Mouse (Mus musculus) myocyte (in vitro differentiated cells): Measurements from ENCODE around the gene Pde4d. TPM values are rescaled to one million over a fixed set of nuclear protein-coding genes. Genes with fewer than 3 reads are reported as not detected.

Experiments
- H3K27me3 ChIP-seq: one replicate; pipeline ENCODE4 v1.6.1; 2011; ENCODE audit not compliant: control insufficient read depth, insufficient read depth, insufficient read length
- H3K36me3 ChIP-seq: one replicate; pipeline ENCODE4 v1.6.1; 2011; ENCODE audit not compliant: control insufficient read depth, insufficient read depth
- H3K4me2 ChIP-seq: one replicate; pipeline ENCODE4 v1.6.1; 2011; ENCODE audit warnings: low read depth, control low read depth
- H3K4me3 ChIP-seq: one replicate; pipeline ENCODE4 v1.5.1; 2011; ENCODE audit warnings: mild to moderate bottlenecking, control low read depth, moderate library complexity
- H3K79me2 ChIP-seq: one replicate; pipeline ENCODE4 v1.6.1; 2011; ENCODE audit not compliant: control insufficient read depth, insufficient read depth
- H3ac ChIP-seq: one replicate; pipeline ENCODE4 v1.6.1; 2011; ENCODE audit not compliant: control insufficient read depth, insufficient read length
- CEBPB ChIP-seq: IDR thresholded peaks from 2 replicates; pipeline ENCODE4 v1.6.1; 2011; ENCODE audit warnings: mild to moderate bottlenecking, moderate library complexity; ENCODE audit not compliant: poor library complexity, insufficient read depth, severe bottlenecking
- E2F4 ChIP-seq: IDR thresholded peaks from one replicate; pipeline ENCODE4 v1.6.1; 2011; ENCODE audit warnings: mild to moderate bottlenecking, control low read depth, moderate library complexity; ENCODE audit not compliant: insufficient read depth
- MAX ChIP-seq: IDR thresholded peaks from one replicate; pipeline ENCODE4 v1.6.1; 2011; ENCODE audit warnings: low read depth, mild to moderate bottlenecking, control low read depth
- MYOD1 ChIP-seq, 3 experiments: IDR thresholded peaks; one replicate each; pipeline ENCODE4 v1.6.1; 2011; ENCODE audit warnings: control low read depth in 2 of 3, low read depth in 2 of 3, mild to moderate bottlenecking in 2 of 3, moderate library complexity in 1 of 3; ENCODE audit not compliant: insufficient read length in 2 of 3, control insufficient read depth in 1 of 3
- MYOG ChIP-seq, 3 experiments: IDR thresholded peaks; one replicate each; pipeline ENCODE4 v1.6.1; 2011; ENCODE audit warnings: control low read depth in 2 of 3, low read depth in 2 of 3, mild to moderate bottlenecking in 2 of 3; ENCODE audit not compliant: insufficient read length in 2 of 3, control insufficient read depth in 1 of 3, insufficient read depth in 1 of 3
- POLR2A ChIP-seq: IDR thresholded peaks from one replicate; pipeline ENCODE4 v1.6.1; 2011; ENCODE audit warnings: low read depth, mild to moderate bottlenecking, control low read depth, moderate library complexity; ENCODE audit not compliant: insufficient read length
- POLR2AphosphoS2 ChIP-seq: IDR thresholded peaks from one replicate; pipeline ENCODE4 v1.6.1; 2011; ENCODE audit warnings: low read depth, control low read depth; ENCODE audit not compliant: insufficient read length
- REST ChIP-seq: IDR thresholded peaks from one replicate; pipeline ENCODE4 v1.6.1; 2011; ENCODE audit warnings: mild to moderate bottlenecking, control low read depth, moderate library complexity; ENCODE audit not compliant: insufficient read depth, insufficient read length
- SRF ChIP-seq: IDR thresholded peaks from one replicate; pipeline ENCODE4 v1.6.1; 2011; ENCODE audit warnings: low read depth; ENCODE audit not compliant: control insufficient read depth, insufficient read length
- TCF12 ChIP-seq: IDR thresholded peaks from one replicate; pipeline ENCODE4 v1.6.1; 2011; ENCODE audit warnings: mild to moderate bottlenecking, control low read depth; ENCODE audit not compliant: poor library complexity, insufficient read depth, severe bottlenecking
- TCF3 ChIP-seq: IDR thresholded peaks from one replicate; pipeline ENCODE4 v1.6.1; 2011; ENCODE audit warnings: low read depth, control low read depth; ENCODE audit not compliant: insufficient read length
- USF1 ChIP-seq: IDR thresholded peaks from one replicate; pipeline ENCODE4 v1.6.1; 2011; ENCODE audit warnings: low read depth, mild to moderate bottlenecking, control low read depth, moderate library complexity
- polyA plus RNA-seq: library from polyadenylated mRNA; unstranded; fragments of >200 nt; fragmentation: generic; extraction: Trizol; gene quantifications from one replicate; pipeline ENCODE4 v1.2.1, GENCODE M21; 2012; ENCODE audit warnings: missing spikeins

Pde4d gene
- polyA plus RNA-seq, 1 experiment: 8.2 TPM

DNA sequence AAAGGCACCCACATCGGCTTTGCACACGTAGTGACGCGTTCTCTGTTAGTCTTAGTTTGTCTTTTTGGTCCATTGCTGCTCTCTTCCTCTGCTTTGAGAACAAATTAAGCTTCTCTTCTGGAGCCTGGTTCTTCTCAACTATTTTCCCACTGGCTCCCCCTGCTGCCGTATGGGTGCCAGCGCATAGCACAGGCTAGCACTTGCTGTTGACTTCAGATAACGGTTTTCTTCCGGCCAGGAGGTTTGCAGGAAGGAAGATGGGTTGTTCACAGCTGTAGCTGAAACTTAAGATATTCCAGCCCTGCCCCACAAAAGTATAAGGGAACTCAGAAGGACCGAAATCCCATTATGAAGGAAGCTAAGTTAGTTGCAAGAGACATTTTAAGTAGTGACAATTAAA, 1457.9 kb downstream of the Pde4d start:
- no peak overlapping the region for H3ac ChIP-seq
- no peak overlapping the region for H3K4me2 ChIP-seq
- TF ChIP-seq CEBPB (no peak), E2F4 (no peak), TCF12 (no peak), MYOD1 (IDR thresholded peaks at IDR 0.05; ENCODE audit: control insufficient read depth in 1 of 3, insufficient read length in 2 of 3, low read depth in 2 of 3) (no peak), POLR2A (no peak), MYOG (IDR thresholded peaks at IDR 0.05; ENCODE audit: control insufficient read depth in 1 of 3, insufficient read depth in 1 of 3, insufficient read length in 2 of 3, low read depth in 2 of 3) (no peak), SRF (no peak), POLR2AphosphoS2 (no peak), MAX (no peak), TCF3 (no peak), USF1 (no peak), REST (no peak)
- peaks cover 21% of the 10 kb centered on the region for H3K79me2 ChIP-seq
- H3K27me3 ChIP-seq: no peaks in the 10 kb centered on the region
- no peaks in the 10 kb centered on the region for H3K36me3 ChIP-seq
- H3K4me3 ChIP-seq: no peak overlapping the region

DNA sequence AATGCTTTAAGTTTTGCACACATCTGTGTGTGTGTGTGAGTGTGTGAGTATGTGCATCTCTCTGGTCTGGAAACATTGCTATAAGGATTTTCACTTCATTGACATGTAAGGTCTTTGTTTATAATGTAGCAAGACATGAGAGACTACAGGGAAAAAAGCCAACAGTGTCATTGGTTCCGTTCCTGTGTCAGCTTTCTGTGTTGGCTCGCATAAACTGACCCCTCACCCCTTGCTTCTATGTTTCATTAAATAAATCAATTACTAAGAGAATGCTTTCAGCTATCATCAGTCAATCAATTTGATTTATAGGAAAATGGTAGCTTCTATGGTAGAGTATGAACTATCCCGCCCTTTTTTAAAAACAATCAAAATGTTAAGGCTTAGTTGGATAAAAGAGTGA, 1458.6 kb downstream of the Pde4d start:
- Histone ChIP-seq H3K79me2 (peaks cover 22% of the 10 kb centered on the region), H3K4me2 (no peak overlapping the region), H3ac (no peak overlapping the region), H3K4me3 (no peak overlapping the region), H3K36me3 (no peaks in the 10 kb centered on the region), H3K27me3 (no peaks in the 10 kb centered on the region)
- TF ChIP-seq TCF12: no peak

DNA sequence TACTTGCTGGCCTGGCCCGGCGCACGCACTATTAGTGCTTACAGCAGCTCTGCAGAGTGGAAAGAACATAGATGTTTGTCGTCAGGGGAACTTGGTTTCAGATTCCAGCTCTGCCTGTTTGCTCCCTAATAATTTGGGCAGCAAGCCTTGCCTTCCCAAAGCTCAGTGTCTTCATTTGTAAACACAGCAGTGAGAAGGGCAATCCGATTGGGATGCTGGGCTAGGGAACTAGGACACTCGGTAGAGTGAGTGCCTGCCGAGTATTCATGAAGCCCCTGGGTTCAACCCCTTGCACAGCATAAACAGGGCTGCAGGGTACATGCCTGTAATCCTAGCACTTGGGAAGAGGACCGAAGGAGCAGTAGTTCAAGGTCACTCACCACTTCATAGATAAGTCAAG, 1459.4 kb downstream of the Pde4d start:
- no peak overlapping the region for H3ac ChIP-seq
- H3K79me2 ChIP-seq: peaks cover 17% of the 10 kb centered on the region
- TF ChIP-seq MYOG (IDR thresholded peaks at IDR 0.05; ENCODE audit: control insufficient read depth in 1 of 3, insufficient read depth in 1 of 3, insufficient read length in 2 of 3, low read depth in 2 of 3): no peak
- TF ChIP-seq E2F4: no peak
- TF ChIP-seq SRF: no peak
- TF ChIP-seq REST: no peak
- TF ChIP-seq USF1: no peak
- no peak for TF ChIP-seq POLR2A
- no peak for TF ChIP-seq TCF3
- TF ChIP-seq CEBPB: no peak
- no peak for TF ChIP-seq MYOD1 (IDR thresholded peaks at IDR 0.05; ENCODE audit: control insufficient read depth in 1 of 3, insufficient read length in 2 of 3, low read depth in 2 of 3)
- no peak for TF ChIP-seq MAX
- no peak for TF ChIP-seq TCF12
- no peak for TF ChIP-seq POLR2AphosphoS2
- no peaks in the 10 kb centered on the region for H3K36me3 ChIP-seq
- H3K4me3 ChIP-seq: no peak overlapping the region
- no peaks in the 10 kb centered on the region for H3K27me3 ChIP-seq
- H3K4me2 ChIP-seq: no peak overlapping the region

DNA sequence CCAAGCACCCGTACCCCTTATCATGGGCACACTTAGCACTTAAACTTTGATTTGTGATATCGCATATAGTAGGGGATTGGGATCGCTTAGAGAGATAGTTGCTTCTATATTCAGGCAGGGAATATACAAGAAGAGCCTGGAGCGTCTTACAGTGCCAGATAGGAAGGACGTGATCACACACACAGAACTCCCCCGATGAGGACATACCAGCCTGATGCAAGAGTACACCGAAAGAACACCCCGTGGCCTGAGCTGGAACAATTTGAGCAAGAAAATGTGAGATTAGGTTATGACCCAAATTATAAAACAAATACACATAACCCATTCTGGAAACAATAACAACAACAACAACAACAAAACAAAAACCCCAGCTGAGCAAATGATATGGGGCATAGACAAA, 1461.2 kb downstream of the Pde4d start:
- TF ChIP-seq MYOD1 (IDR thresholded peaks at IDR 0.05; ENCODE audit: control insufficient read depth in 1 of 3, insufficient read length in 2 of 3, low read depth in 2 of 3) (no peak), TCF3 (no peak), POLR2A (no peak), USF1 (no peak), MAX (no peak), E2F4 (no peak), SRF (no peak), CEBPB (no peak), TCF12 (no peak), REST (no peak), MYOG (IDR thresholded peaks at IDR 0.05; ENCODE audit: control insufficient read depth in 1 of 3, insufficient read depth in 1 of 3, insufficient read length in 2 of 3, low read depth in 2 of 3) (no peak), POLR2AphosphoS2 (no peak)
- Histone ChIP-seq H3ac (no peak overlapping the region), H3K36me3 (no peaks in the 10 kb centered on the region), H3K27me3 (no peaks in the 10 kb centered on the region), H3K79me2 (peaks cover 17% of the 10 kb centered on the region), H3K4me2 (no peak overlapping the region), H3K4me3 (no peak overlapping the region)

DNA sequence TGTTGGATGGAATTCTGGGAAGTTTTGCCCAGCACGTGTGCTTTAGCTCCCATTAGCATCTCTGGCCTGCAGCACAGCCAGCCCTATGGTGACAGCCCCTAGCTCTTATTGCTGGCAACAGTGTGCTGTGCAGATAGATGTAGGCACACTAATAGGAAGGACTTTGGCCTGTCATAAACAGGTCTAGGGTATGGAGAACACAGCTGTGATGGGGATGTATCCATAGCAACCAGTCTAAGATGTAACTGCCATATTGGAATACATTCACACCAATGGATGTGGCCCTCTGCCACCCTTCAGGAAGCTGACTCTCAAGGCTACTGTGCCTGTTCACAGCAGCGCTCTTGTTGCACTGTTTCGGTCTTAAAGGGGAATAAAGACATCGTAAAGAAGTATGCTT, 1462.9 kb downstream of the Pde4d start:
- no peak overlapping the region for H3K4me2 ChIP-seq
- H3K4me3 ChIP-seq: no peak overlapping the region
- no peak overlapping the region for H3ac ChIP-seq
- no peaks in the 10 kb centered on the region for H3K27me3 ChIP-seq
- peaks cover 17% of the 10 kb centered on the region for H3K79me2 ChIP-seq
- H3K36me3 ChIP-seq: no peaks in the 10 kb centered on the region
- TF ChIP-seq CEBPB: no peak
- TF ChIP-seq REST: no peak
- TF ChIP-seq USF1: no peak
- no peak for TF ChIP-seq SRF
- no peak for TF ChIP-seq MYOD1 (IDR thresholded peaks at IDR 0.05; ENCODE audit: control insufficient read depth in 1 of 3, insufficient read length in 2 of 3, low read depth in 2 of 3)
- TF ChIP-seq TCF12: no peak
- TF ChIP-seq MAX: no peak
- TF ChIP-seq POLR2AphosphoS2: no peak
- no peak for TF ChIP-seq TCF3
- no peak for TF ChIP-seq POLR2A
- TF ChIP-seq MYOG (IDR thresholded peaks at IDR 0.05; ENCODE audit: control insufficient read depth in 1 of 3, insufficient read depth in 1 of 3, insufficient read length in 2 of 3, low read depth in 2 of 3): no peak
